Mouse (Mus musculus) embryo, embryonic 11 days (tissue): ENCODE measurements around the gene Usp10.

Experiments
- DNase-seq: peaks from one replicate; pipeline ENCODE4 v3.0.0-alpha.2; 2015

Gene Usp10

GRCm38 (mm10) chr8:119964859-119965258 lies 54.7 kb downstream of the Usp10 start:
- DNase-seq = no peak

GRCm38 (mm10) chr8:119967435-119967834 lies 57.3 kb downstream of the Usp10 start:
- DNase-seq = no peak

GRCm38 (mm10) chr8:119970169-119970568 lies 60.0 kb downstream of the Usp10 start:
- no peak for DNase-seq

GRCm38 (mm10) chr8:119972558-119972957 lies 62.4 kb downstream of the Usp10 start:
- peak; percentile 27 for DNase-seq

- DNase-seq = no peak
Observed at GRCm38 (mm10) chr8:119978770-119979381, 68.7 kb downstream of the Usp10 start.

GRCm38 (mm10) chr8:119981253-119981652 lies 71.1 kb downstream of the Usp10 start:
- DNase-seq = no peak

GRCm38 (mm10) chr8:119984085-119984484 lies 73.9 kb downstream of the Usp10 start:
- no peak for DNase-seq

- no peak for DNase-seq
Observed at GRCm38 (mm10) chr8:119986174-119986573, 76.0 kb downstream of the Usp10 start.

- no peak for DNase-seq
Observed at GRCm38 (mm10) chr8:119988087-119988486, 77.9 kb downstream of the Usp10 start.

GRCm38 (mm10) chr8:119992249-119992648 lies 82.1 kb downstream of the Usp10 start, which contains the start of gene Crispld2:
TSS of gene Crispld2 (plus strand) at chr8:119992438.
- DNase-seq = peak; percentile 96

- no peak for DNase-seq
Observed at GRCm38 (mm10) chr8:119994114-119994513, 84.0 kb downstream of the Usp10 start.

GRCm38 (mm10) chr8:119994556-119994955 lies 84.4 kb downstream of the Usp10 start:
- DNase-seq = peak; percentile 47

GRCm38 (mm10) chr8:119997266-119997665 lies 87.1 kb downstream of the Usp10 start:
- no peak for DNase-seq

- DNase-seq = no peak
Observed at GRCm38 (mm10) chr8:120000461-120000860, 90.3 kb downstream of the Usp10 start.

- DNase-seq = peak; percentile 60
Observed at GRCm38 (mm10) chr8:120001712-120002111, 91.6 kb downstream of the Usp10 start.

GRCm38 (mm10) chr8:120002348-120002747 lies 92.2 kb downstream of the Usp10 start:
- DNase-seq = no peak

- DNase-seq = peak; percentile 72
Observed at GRCm38 (mm10) chr8:120004154-120004702, 94.1 kb downstream of the Usp10 start.

GRCm38 (mm10) chr8:120004705-120005381 lies 94.7 kb downstream of the Usp10 start:
- peak; percentile 45 for DNase-seq

GRCm38 (mm10) chr8:120006645-120007160 lies 96.5 kb downstream of the Usp10 start:
- DNase-seq = peak; percentile 59
